Mouse (Mus musculus): ENCODE results near the gene Lct. TPM values are rescaled to one million over a fixed set of nuclear protein-coding genes. Genes with fewer than 3 reads are reported as not detected.
"Not testable (repeated sequence)": the region's sequence is repeated elsewhere in the genome, so short reads cannot be mapped to it uniquely, and the experiment has no call there.

The Lct gene
- polyA plus RNA-seq, 1 experiment from 2014 or later: 0.09 TPM

DNA sequence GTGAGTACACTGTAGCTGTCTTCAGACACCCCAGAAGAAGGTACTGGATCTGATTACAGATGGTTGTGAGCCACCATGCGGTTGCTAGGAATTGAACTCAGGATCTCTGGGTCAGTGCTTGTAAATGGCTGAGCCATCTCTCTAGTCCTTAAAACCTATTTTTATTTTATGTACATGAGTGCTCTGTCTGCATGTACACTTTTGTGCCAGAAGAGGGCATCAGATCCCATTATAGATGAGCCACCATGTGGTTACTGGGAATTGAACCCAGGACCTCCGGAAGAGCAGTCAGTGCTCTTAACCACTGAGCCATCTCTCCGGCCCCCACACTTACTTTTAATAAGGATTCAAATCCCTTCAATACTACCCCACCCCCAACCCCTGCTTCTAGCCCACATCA lies 45.2 kb downstream of the Lct start:
- H3K27me3 ChIP-seq (replicated peaks; ENCODE audit: control insufficient read depth, insufficient read depth, low read length): no peaks in the 10 kb centered on the region
- WGBS: 94% methylated on average over 3 of the region's 3 CpGs
- H3K27ac ChIP-seq (ENCODE audit: low read length): no peak overlapping the region
- H3K36me3 ChIP-seq (ENCODE audit: control insufficient read depth, insufficient read depth): peaks cover 14% of the 10 kb centered on the region
- H3K4me2 ChIP-seq (ENCODE audit: low read length): no peak overlapping the region
- no peak overlapping the region for H3K9ac ChIP-seq (replicated peaks; ENCODE audit: low read depth, low read length)
- ATAC-seq: no peak
- H3K9me3 ChIP-seq (ENCODE audit: control insufficient read depth, low read length): 0 out of 2 replicates have a peak, but pooled peaks cover 2% of the 10 kb centered on the region
- no peaks in the 10 kb centered on the region for H3K4me1 ChIP-seq (replicated peaks; ENCODE audit: control insufficient read depth, insufficient read depth, low read length)
- no peak overlapping the region for H3K4me3 ChIP-seq (replicated peaks; ENCODE audit: low read length)

- peaks cover 25% of the 10 kb centered on the region for H3K36me3 ChIP-seq (ENCODE audit: control insufficient read depth, insufficient read depth)
- no peak overlapping the region for H3K27ac ChIP-seq (ENCODE audit: low read length)
- no peak overlapping the region for H3K9ac ChIP-seq (replicated peaks; ENCODE audit: low read depth, low read length)
- H3K27me3 ChIP-seq (replicated peaks; ENCODE audit: control insufficient read depth, insufficient read depth, low read length): no peaks in the 10 kb centered on the region
- H3K4me3 ChIP-seq (replicated peaks; ENCODE audit: low read length): no peak overlapping the region
- H3K9me3 ChIP-seq (ENCODE audit: control insufficient read depth, low read length): 0 out of 2 replicates have a peak, but pooled peaks cover 2% of the 10 kb centered on the region
- no peak for ATAC-seq
- no peaks in the 10 kb centered on the region for H3K4me1 ChIP-seq (replicated peaks; ENCODE audit: control insufficient read depth, insufficient read depth, low read length)
- no peak overlapping the region for H3K4me2 ChIP-seq (ENCODE audit: low read length)
- 96% methylated on average over 3 of the region's 3 CpGs for WGBS
These were observed 46.4 kb downstream of the Lct start for GRCm38 (mm10) chr1:128281753-128282152.

GRCm38 (mm10) chr1:128278563-128278962 lies 49.6 kb downstream of the Lct start:
- no peaks in the 10 kb centered on the region for H3K4me1 ChIP-seq (replicated peaks; ENCODE audit: control insufficient read depth, insufficient read depth, low read length)
- no peak overlapping the region for H3K27ac ChIP-seq (ENCODE audit: low read length)
- peaks cover 37% of the 10 kb centered on the region for H3K36me3 ChIP-seq (ENCODE audit: control insufficient read depth, insufficient read depth)
- no peaks in the 10 kb centered on the region for H3K9me3 ChIP-seq (ENCODE audit: control insufficient read depth, low read length)
- 96% methylated on average over 3 of the region's 3 CpGs for WGBS
- no peak overlapping the region for H3K9ac ChIP-seq (replicated peaks; ENCODE audit: low read depth, low read length)
- ATAC-seq: no peak
- no peak overlapping the region for H3K4me2 ChIP-seq (ENCODE audit: low read length)
- no peak overlapping the region for H3K4me3 ChIP-seq (replicated peaks; ENCODE audit: low read length)
- H3K27me3 ChIP-seq (replicated peaks; ENCODE audit: control insufficient read depth, insufficient read depth, low read length): no peaks in the 10 kb centered on the region

DNA sequence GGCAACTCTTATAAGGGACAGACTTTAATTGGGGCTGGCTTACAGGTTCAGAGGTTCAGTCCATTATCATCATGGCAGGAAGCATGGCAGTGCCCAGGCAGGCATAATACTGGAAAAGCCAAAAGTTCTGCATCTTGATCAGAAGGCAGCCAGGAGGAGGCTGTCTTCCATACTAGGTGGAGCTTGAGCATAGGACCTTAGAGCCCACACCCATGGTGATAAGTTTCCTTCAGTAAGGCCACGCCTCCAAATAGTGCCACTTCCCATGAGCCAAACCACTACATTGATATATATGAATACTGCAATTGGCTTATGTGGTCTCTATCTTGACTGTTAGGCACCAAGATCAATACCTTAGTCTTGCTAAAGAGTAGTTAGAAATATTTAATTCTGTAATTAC lies 52.2 kb downstream of the Lct start:
- Histone ChIP-seq H3K9me3 (ENCODE audit: control insufficient read depth, low read length) (no peaks in the 10 kb centered on the region), H3K9ac (replicated peaks; ENCODE audit: low read depth, low read length) (no peak overlapping the region), H3K36me3 (ENCODE audit: control insufficient read depth, insufficient read depth) (peaks cover 51% of the 10 kb centered on the region), H3K27ac (ENCODE audit: low read length) (no peak overlapping the region), H3K4me3 (replicated peaks; ENCODE audit: low read length) (no peak overlapping the region), H3K27me3 (replicated peaks; ENCODE audit: control insufficient read depth, insufficient read depth, low read length) (no peaks in the 10 kb centered on the region), H3K4me2 (ENCODE audit: low read length) (no peak overlapping the region), H3K4me1 (replicated peaks; ENCODE audit: control insufficient read depth, insufficient read depth, low read length) (no peaks in the 10 kb centered on the region)
- ATAC-seq: no peak
- WGBS: 100% methylated on average over 1 of the region's 1 CpGs

GRCm38 (mm10) chr1:128270731-128271130 lies 57.4 kb downstream of the Lct start:
- WGBS: 94% methylated on average over 3 of the region's 3 CpGs
- no peaks in the 10 kb centered on the region for H3K9me3 ChIP-seq (ENCODE audit: control insufficient read depth, low read length)
- no peak overlapping the region for H3K27ac ChIP-seq (ENCODE audit: low read length)
- H3K4me2 ChIP-seq (ENCODE audit: low read length): no peak overlapping the region
- H3K27me3 ChIP-seq (replicated peaks; ENCODE audit: control insufficient read depth, insufficient read depth, low read length): no peaks in the 10 kb centered on the region
- H3K4me1 ChIP-seq (replicated peaks; ENCODE audit: control insufficient read depth, insufficient read depth, low read length): no peaks in the 10 kb centered on the region
- no peak overlapping the region for H3K9ac ChIP-seq (replicated peaks; ENCODE audit: low read depth, low read length)
- no peak overlapping the region for H3K4me3 ChIP-seq (replicated peaks; ENCODE audit: low read length)
- peaks cover 54% of the 10 kb centered on the region for H3K36me3 ChIP-seq (ENCODE audit: control insufficient read depth, insufficient read depth)
- ATAC-seq: no peak

GRCm38 (mm10) chr1:128267061-128267460 lies 61.1 kb downstream of the Lct start:
- 85% methylated on average over 7 of the region's 7 CpGs for WGBS
- ATAC-seq; H3K27ac ChIP-seq (ENCODE audit: low read length); H3K4me3 ChIP-seq (replicated peaks; ENCODE audit: low read length); H3K27me3 ChIP-seq (replicated peaks; ENCODE audit: control insufficient read depth, insufficient read depth, low read length); H3K9ac ChIP-seq (replicated peaks; ENCODE audit: low read depth, low read length); H3K9me3 ChIP-seq (ENCODE audit: control insufficient read depth, low read length); H3K4me2 ChIP-seq (ENCODE audit: low read length); H3K4me1 ChIP-seq (replicated peaks; ENCODE audit: control insufficient read depth, insufficient read depth, low read length): not testable (repeated sequence)
- H3K36me3 ChIP-seq (ENCODE audit: control insufficient read depth, insufficient read depth): peaks cover 44% of the 10 kb centered on the region

GRCm38 (mm10) chr1:128244727-128245355 lies 83.3 kb downstream of the Lct start:
- H3K36me3 ChIP-seq (ENCODE audit: control insufficient read depth, insufficient read depth): no peaks in the 10 kb centered on the region
- H3K4me3 ChIP-seq (replicated peaks; ENCODE audit: low read length): peak overlapping the region; percentile 78
- peak overlapping the region; percentile 57 for H3K4me2 ChIP-seq (ENCODE audit: low read length)
- peak overlapping the region; percentile 86 for H3K27ac ChIP-seq (ENCODE audit: low read length)
- peak overlapping the region; percentile 87 for H3K9ac ChIP-seq (replicated peaks; ENCODE audit: low read depth, low read length)
- no peaks in the 10 kb centered on the region for H3K9me3 ChIP-seq (ENCODE audit: control insufficient read depth, low read length)
- WGBS: under 1% methylated on average over 19 of the region's 19 CpGs
- ATAC-seq: no peak
- H3K4me1 ChIP-seq (replicated peaks; ENCODE audit: control insufficient read depth, insufficient read depth, low read length): peaks cover 13% of the 10 kb centered on the region
- H3K27me3 ChIP-seq (replicated peaks; ENCODE audit: control insufficient read depth, insufficient read depth, low read length): no peaks in the 10 kb centered on the region

- ATAC-seq: peak; percentile 96
- Histone ChIP-seq H3K27ac (ENCODE audit: low read length) (peak overlapping the region; percentile 86), H3K9me3 (ENCODE audit: control insufficient read depth, low read length) (no peaks in the 10 kb centered on the region), H3K27me3 (replicated peaks; ENCODE audit: control insufficient read depth, insufficient read depth, low read length) (no peaks in the 10 kb centered on the region), H3K4me3 (replicated peaks; ENCODE audit: low read length) (peak overlapping the region; percentile 78), H3K4me2 (ENCODE audit: low read length) (peak overlapping the region; percentile 71), H3K9ac (replicated peaks; ENCODE audit: low read depth, low read length) (peak overlapping the region; percentile 87), H3K4me1 (replicated peaks; ENCODE audit: control insufficient read depth, insufficient read depth, low read length) (peaks cover 13% of the 10 kb centered on the region), H3K36me3 (ENCODE audit: control insufficient read depth, insufficient read depth) (no peaks in the 10 kb centered on the region)
- WGBS: under 1% methylated on average over 71 of the region's 71 CpGs
These were observed 84.0 kb downstream of the Lct start for GRCm38 (mm10) chr1:128243996-128244726.

GRCm38 (mm10) chr1:128243627-128243995 lies 84.5 kb downstream of the Lct start, which contains the start of gene Ubxn4:
Gene Ubxn4, plus strand, starts transcription at chr1:128243964.
- H3K4me1 ChIP-seq (replicated peaks; ENCODE audit: control insufficient read depth, insufficient read depth, low read length): peaks cover 13% of the 10 kb centered on the region
- peak; percentile 41 for ATAC-seq
- no peaks in the 10 kb centered on the region for H3K36me3 ChIP-seq (ENCODE audit: control insufficient read depth, insufficient read depth)

More at GRCm38 (mm10) chr1:128243627-128243995, 84.5 kb downstream of the Lct start, which contains the start of gene Ubxn4:
- peak within 1 kb of the TSS; percentile 71 for H3K4me2 ChIP-seq (ENCODE audit: low read length)
- peak within 1 kb of the TSS; percentile 86 for H3K27ac ChIP-seq (ENCODE audit: low read length)
- no peaks in the 10 kb centered on the region for H3K27me3 ChIP-seq (replicated peaks; ENCODE audit: control insufficient read depth, insufficient read depth, low read length)
- peak within 1 kb of the TSS; percentile 78 for H3K4me3 ChIP-seq (replicated peaks; ENCODE audit: low read length)
- no peaks in the 10 kb centered on the region for H3K9me3 ChIP-seq (ENCODE audit: control insufficient read depth, low read length)
- 8% methylated on average over 10 of the region's 10 CpGs for WGBS
- H3K9ac ChIP-seq (replicated peaks; ENCODE audit: low read depth, low read length): peak within 1 kb of the TSS; percentile 87

Data from forebrain, embryonic 16.5 days (tissue).